Mouse (Mus musculus) left cerebral cortex, adult 9 months (tissue): ENCODE results near the gene Coa7.

Experiments used
- DNase-seq, 2 experiments: peaks; one replicate each; pipeline ENCODE4 v3.0.0; 2022; ENCODE audit warnings: low spot score in 2 of 2

The Coa7 gene

GRCm38 (mm10) chr4:108383183-108383714 lies 55.3 kb downstream of the Coa7 start, which contains the start of gene Shisal2a:
Shisal2a (minus strand) TSS chr4:108383349.
- no peak for DNase-seq

GRCm38 (mm10) chr4:108386087-108386486 lies 58.1 kb downstream of the Coa7 start:
- DNase-seq, result no peak

GRCm38 (mm10) chr4:108387106-108387505 lies 59.2 kb downstream of the Coa7 start:
- DNase-seq, result no peak

GRCm38 (mm10) chr4:108387681-108388253 lies 59.8 kb downstream of the Coa7 start:
- DNase-seq, result peak in 1 of 2 experiments; percentile 10

- DNase-seq, result no peak
These were observed 60.8 kb downstream of the Coa7 start for GRCm38 (mm10) chr4:108388741-108389140.

- DNase-seq, result no peak
These were observed 63.2 kb downstream of the Coa7 start for GRCm38 (mm10) chr4:108391124-108391523.
